Mouse (Mus musculus) midbrain, postnatal 0 days (tissue): ENCODE measurements at regions not wholly inside any gene's neighbourhood (a gene's known extent, or its start where the extent isn't known, plus 50 kb on each side); places are given as distances from the start of the nearest gene placed in this dataset.

Source experiments
- ATAC-seq: fragments of 200-750 bp; cut with Nextera tagmentation; 2 replicates; pipeline ENCODE4 v1.8.0; 2017; ENCODE audit warnings: moderate number of reproducible peaks, mild to moderate bottlenecking, moderate TSS enrichment, moderate library complexity; ENCODE audit not compliant: low FRiP score
- DNase-seq: peaks from one replicate; pipeline ENCODE4 v3.0.0-alpha.2; 2015; ENCODE audit warnings: low spot score
- H3K27ac ChIP-seq: fragments of 300-500 bp; sonication (generic); 2 replicates; pipeline ENCODE4 v1.5.1; 2014; ENCODE audit warnings: low read depth, mild to moderate bottlenecking, low read length, mixed read lengths
- H3K27me3 ChIP-seq: fragments of 300-500 bp; sonication (generic); 2 replicates; pipeline ENCODE4 v1.6.1; 2014; ENCODE audit warnings: low read length, control low read depth, mixed read lengths; ENCODE audit not compliant: insufficient read depth
- H3K36me3 ChIP-seq: fragments of 300-500 bp; sonication (generic); 2 replicates; pipeline ENCODE4 v1.6.1; 2014; ENCODE audit warnings: low read length, control low read depth, mixed read lengths; ENCODE audit not compliant: insufficient read depth
- H3K4me1 ChIP-seq: fragments of 300-500 bp; sonication (generic); 2 replicates; pipeline ENCODE4 v1.6.1; 2014; ENCODE audit warnings: mild to moderate bottlenecking, control low read depth, antibody characterized with exemption, low read length, mixed read lengths; ENCODE audit not compliant: insufficient read depth
- H3K4me2 ChIP-seq: fragments of 300-500 bp; sonication (generic); 2 replicates; pipeline ENCODE4 v1.6.1; 2014; ENCODE audit warnings: low read depth, mild to moderate bottlenecking, low read length, mixed read lengths; ENCODE audit not compliant: poor library complexity, severe bottlenecking
- H3K4me3 ChIP-seq: fragments of 300-500 bp; sonication (generic); 2 replicates; pipeline ENCODE4 v1.5.1; 2014; ENCODE audit warnings: low read depth, mild to moderate bottlenecking, low read length, moderate library complexity
- H3K9ac ChIP-seq: fragments of 300-500 bp; sonication (generic); replicated peaks from 2 replicates; pipeline ENCODE4 v1.6.1; 2014; ENCODE audit warnings: mild to moderate bottlenecking, low read length, moderate library complexity, mixed read lengths; ENCODE audit not compliant: poor library complexity, severe bottlenecking
- H3K9me3 ChIP-seq: fragments of 300-500 bp; sonication (generic); 2 replicates; pipeline ENCODE4 v1.6.1; 2016; ENCODE audit warnings: low read length, control low read depth
- CTCF ChIP-seq: IDR thresholded peaks from 2 replicates; pipeline ENCODE4 v1.5.1; 2016; ENCODE audit warnings: antibody characterized with exemption, mild to moderate bottlenecking
- WGBS: fragments of 180-500 bp; shearing (Covaris S2); extraction: QIAGEN DNeasy Blood & Tissue Kit; methylation state at CpG from one replicate; pipeline ENCODE4 v1.1.7; 2014; 5-methylcytosine and 5-hydroxymethylcytosine counted together

DNA sequence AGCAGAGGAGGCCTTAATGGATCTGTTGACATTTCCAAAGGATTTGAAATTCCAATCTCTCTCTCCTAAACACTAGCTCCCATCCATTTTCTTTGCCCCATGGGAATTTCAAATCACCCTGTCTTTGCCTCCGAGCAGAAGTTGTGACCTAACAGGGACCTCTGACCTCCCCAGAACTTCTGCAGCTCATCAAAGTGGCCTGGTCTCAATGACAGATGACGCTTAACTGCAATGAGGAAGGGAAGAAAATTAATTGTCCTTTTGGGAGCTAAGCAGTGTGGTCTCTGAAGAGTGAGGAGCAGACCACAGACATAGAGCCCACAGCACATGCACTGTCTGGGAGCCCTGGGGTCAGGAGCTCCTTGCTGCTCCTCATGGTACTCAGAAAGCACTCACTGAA is 155.3 kb downstream of the Tox3 start:
- no peak for ATAC-seq
- no peak for TF ChIP-seq CTCF
- H3K27me3 ChIP-seq = no peaks in the 10 kb centered on the region

DNA sequence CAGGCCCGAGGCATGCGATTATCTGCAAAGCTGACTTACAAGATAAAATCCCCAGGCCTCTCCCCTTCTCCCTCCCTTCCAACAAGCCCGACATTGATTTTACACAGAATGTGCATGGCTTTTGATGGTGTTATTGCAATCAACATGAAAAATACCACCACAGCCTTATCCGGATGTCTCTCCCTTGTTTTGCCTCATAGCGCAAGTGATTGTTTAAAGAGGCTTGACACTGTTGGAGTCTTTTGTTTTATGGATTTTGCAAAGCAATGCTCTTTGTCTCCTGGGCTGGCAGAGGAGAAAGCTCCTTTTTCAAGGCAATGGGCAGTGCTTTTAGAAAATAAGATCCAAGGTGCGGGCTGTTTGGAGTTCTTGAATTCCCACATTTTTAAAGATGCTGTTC is 165.3 kb downstream of the Tox3 start:
- no peaks in the 10 kb centered on the region for H3K9me3 ChIP-seq
- no peak for DNase-seq
- no peak overlapping the region for H3K27ac ChIP-seq
- no peak overlapping the region for H3K4me3 ChIP-seq
- no peak for TF ChIP-seq CTCF
- H3K27me3 ChIP-seq = no peaks in the 10 kb centered on the region
- H3K9ac ChIP-seq = no peak overlapping the region
- no peak overlapping the region for H3K4me2 ChIP-seq
- H3K4me1 ChIP-seq = no peaks in the 10 kb centered on the region
- H3K36me3 ChIP-seq = no peaks in the 10 kb centered on the region
- no peak for ATAC-seq
- WGBS = 30% methylated on average over 6 of the region's 6 CpGs

More for the DNA sequence above, 155.3 kb downstream of the Tox3 start:
- no peak for DNase-seq
- Histone ChIP-seq H3K9ac (no peak overlapping the region), H3K4me3 (no peak overlapping the region), H3K27ac (no peak overlapping the region), H3K4me2 (no peak overlapping the region), H3K9me3 (no peaks in the 10 kb centered on the region), H3K36me3 (no peaks in the 10 kb centered on the region), H3K4me1 (no peaks in the 10 kb centered on the region)
- 74% methylated on average over 2 of the region's 2 CpGs for WGBS

DNA sequence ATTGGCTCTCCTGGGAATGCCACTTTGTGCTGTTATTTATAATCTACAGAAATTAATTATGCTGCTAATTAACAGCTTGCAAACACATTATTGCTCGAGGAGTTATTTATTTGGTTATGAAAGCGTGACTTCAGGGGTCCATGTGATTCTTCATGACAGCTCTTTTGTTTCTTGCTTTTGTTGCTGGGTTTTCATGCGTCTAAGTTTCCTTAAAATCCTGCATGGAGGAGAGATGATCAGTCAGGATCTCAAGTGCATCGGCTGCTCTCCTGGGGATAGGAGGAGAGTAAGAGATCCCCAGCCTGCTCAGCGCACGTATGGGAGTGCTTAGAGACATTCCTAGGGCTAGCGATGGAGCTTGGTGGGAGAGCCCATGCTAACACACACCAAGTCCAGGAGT is 171.4 kb downstream of the Tox3 start:
- H3K36me3 ChIP-seq = no peaks in the 10 kb centered on the region
- no peak for DNase-seq
- no peak for ATAC-seq
- no peaks in the 10 kb centered on the region for H3K4me1 ChIP-seq
- no peak overlapping the region for H3K27ac ChIP-seq
- H3K9ac ChIP-seq = no peak overlapping the region
- 30% methylated on average over 7 of the region's 7 CpGs for WGBS
- TF ChIP-seq CTCF = no peak
- no peak overlapping the region for H3K4me3 ChIP-seq
- H3K9me3 ChIP-seq = no peaks in the 10 kb centered on the region
- H3K27me3 ChIP-seq = no peaks in the 10 kb centered on the region
- no peak overlapping the region for H3K4me2 ChIP-seq

DNA sequence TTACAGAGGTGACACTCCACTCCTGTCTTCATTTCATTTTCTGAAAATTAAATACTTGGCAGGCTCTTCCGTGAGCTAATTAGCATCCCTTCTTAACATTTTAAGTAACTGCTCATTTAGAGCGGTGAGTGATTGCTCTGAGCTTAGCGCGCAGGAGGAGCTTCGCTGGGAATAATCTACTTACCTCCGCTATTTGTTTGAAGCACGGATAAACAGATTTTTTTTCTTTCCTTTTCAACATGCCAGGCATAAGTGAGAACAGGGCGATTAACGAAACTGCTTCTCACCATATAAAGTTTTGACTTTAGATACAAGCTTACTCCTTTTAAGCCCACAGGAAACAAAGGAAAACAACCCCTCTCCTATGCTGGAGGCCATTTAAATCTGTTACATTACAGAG is 171.8 kb downstream of the Tox3 start:
- no peak overlapping the region for H3K9ac ChIP-seq
- H3K36me3 ChIP-seq = no peaks in the 10 kb centered on the region
- TF ChIP-seq CTCF = no peak
- H3K4me2 ChIP-seq = 0 out of 2 replicates have a peak overlapping the region, but pooled peaks have one; percentile 7
- no peaks in the 10 kb centered on the region for H3K4me1 ChIP-seq
- H3K27ac ChIP-seq = no peak overlapping the region
- no peaks in the 10 kb centered on the region for H3K27me3 ChIP-seq
- 11% methylated on average over 9 of the region's 9 CpGs for WGBS
- H3K4me3 ChIP-seq = no peak overlapping the region
- peak; percentile 44 for DNase-seq
- ATAC-seq = no peak
- no peaks in the 10 kb centered on the region for H3K9me3 ChIP-seq

DNA sequence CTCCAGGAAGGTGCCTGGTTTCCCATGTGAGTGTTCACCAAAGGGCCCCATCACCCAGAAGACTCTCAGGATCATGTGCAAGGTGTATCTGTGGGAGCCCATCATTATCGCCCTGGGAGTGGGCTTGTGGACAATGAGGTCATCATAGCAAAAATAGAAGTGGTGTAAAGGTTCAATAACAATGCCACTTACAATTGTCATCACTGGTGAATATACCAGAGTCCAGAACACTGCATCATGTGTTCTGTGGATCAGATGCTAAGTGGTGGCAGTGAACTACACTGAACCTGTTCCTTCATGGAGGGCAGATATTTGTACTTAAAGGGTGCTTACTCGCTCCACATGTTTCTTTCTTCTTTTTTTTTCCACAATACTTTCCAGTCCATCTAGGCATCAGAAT is 181.5 kb downstream of the Tox3 start:
- no peak overlapping the region for H3K4me2 ChIP-seq
- H3K4me1 ChIP-seq = no peaks in the 10 kb centered on the region
- ATAC-seq (no peak), DNase-seq (no peak)
- no peak overlapping the region for H3K4me3 ChIP-seq
- H3K36me3 ChIP-seq = no peaks in the 10 kb centered on the region
- 94% methylated on average over 2 of the region's 2 CpGs for WGBS
- TF ChIP-seq CTCF = no peak
- H3K27me3 ChIP-seq = no peaks in the 10 kb centered on the region
- H3K9me3 ChIP-seq = no peaks in the 10 kb centered on the region
- no peak overlapping the region for H3K9ac ChIP-seq
- no peak overlapping the region for H3K27ac ChIP-seq

DNA sequence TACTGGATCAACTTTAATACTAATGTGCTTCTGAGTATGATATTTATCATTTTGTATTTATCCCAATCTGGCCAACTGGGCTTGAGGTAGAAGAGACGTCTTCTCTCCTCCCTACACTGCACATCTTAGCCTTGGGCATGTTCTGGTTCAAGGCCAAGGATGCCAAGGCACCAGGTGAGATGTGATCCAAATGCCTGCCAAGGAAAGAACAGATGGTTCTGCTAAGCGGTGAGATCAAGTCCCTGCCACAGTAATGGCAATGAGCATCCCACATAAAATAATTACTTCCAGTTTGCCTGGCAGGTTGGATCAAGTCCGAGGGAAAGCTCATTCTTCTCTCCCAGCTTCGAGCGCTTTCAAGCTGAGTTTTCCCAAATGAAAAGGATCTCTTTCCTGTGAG is 196.7 kb downstream of the Tox3 start:
- WGBS = 90% methylated on average over 5 of the region's 5 CpGs
- H3K4me2 ChIP-seq = no peak overlapping the region
- no peaks in the 10 kb centered on the region for H3K9me3 ChIP-seq
- no peaks in the 10 kb centered on the region for H3K4me1 ChIP-seq
- no peak for ATAC-seq
- no peaks in the 10 kb centered on the region for H3K27me3 ChIP-seq
- no peak for TF ChIP-seq CTCF
- no peak overlapping the region for H3K27ac ChIP-seq
- no peak overlapping the region for H3K9ac ChIP-seq
- H3K36me3 ChIP-seq = no peaks in the 10 kb centered on the region
- peak; percentile 52 for DNase-seq
- no peak overlapping the region for H3K4me3 ChIP-seq
